Mouse (Mus musculus): ENCODE results near the gene Wnt7b. TPM values are rescaled to one million over a fixed set of nuclear protein-coding genes. Genes with fewer than 3 reads are reported as not detected.

Gene Wnt7b
- total RNA-seq, 1 experiment: 11.2 TPM

GRCm38 (mm10) chr15:85507370-85508014 is 74.8 kb downstream of the Wnt7b start:
- no peaks in the 10 kb centered on the region for H3K9me3 ChIP-seq (ENCODE audit: control insufficient read depth, insufficient read depth, low read depth, low read length)
- no peak for DNase-seq (ENCODE audit: low read depth, low spot score)
- TF ChIP-seq ZC3H11A (IDR thresholded peaks at IDR 0.05; ENCODE audit: borderline replicate concordance, low read depth, low read length) (no peak), ZNF384 (IDR thresholded peaks at IDR 0.05; ENCODE audit: low read depth, low read length) (no peak), CHD2 (IDR thresholded peaks at IDR 0.05; ENCODE audit: low read depth, low read length) (no peak), MAFK (IDR thresholded peaks at IDR 0.05; ENCODE audit: insufficient read depth, low read depth, low read length) (no peak), HCFC1 (IDR thresholded peaks at IDR 0.05; ENCODE audit: borderline replicate concordance, insufficient read depth, low read length) (no peak)
- H3K9ac ChIP-seq (ENCODE audit: insufficient read depth, low read depth, low read length, poor library complexity, severe bottlenecking): peak overlapping the region; percentile 12; the same call in 1 of the 2 replicates
- H3K4me1 ChIP-seq (ENCODE audit: control insufficient read depth in 2 of 2, insufficient read depth in 2 of 2, low read length in 2 of 2, poor library complexity in 1 of 2): peaks cover 0 to 2% of the 10 kb centered on the region in 2 experiments; a peak in 1 of 4 replicates
- in situ Hi-C loops (cut with MboI; ENCODE audit: low sequenced_read_pairs in 2 of 2, unreplicated experiment in 2 of 2): no loop called here
- no peak overlapping the region for H3K27ac ChIP-seq (ENCODE audit: insufficient read depth, low read depth, low read length, poor library complexity, severe bottlenecking)
- H3K36me3 ChIP-seq (ENCODE audit: control insufficient read depth, insufficient read depth, low read length, poor library complexity, severe bottlenecking): no peaks in the 10 kb centered on the region
- H3K4me3 ChIP-seq (ENCODE audit: insufficient read depth in 1 of 2, low read depth in 1 of 2, low read length in 2 of 2, poor library complexity in 1 of 2, severe bottlenecking in 1 of 2): peak overlapping the region; percentile 42 to 51

GRCm38 (mm10) chr15:85506680-85507079 is 75.6 kb downstream of the Wnt7b start:
- peaks cover 0 to 2% of the 10 kb centered on the region in 2 experiments; a peak in 1 of 4 replicates for H3K4me1 ChIP-seq (ENCODE audit: control insufficient read depth in 2 of 2, insufficient read depth in 2 of 2, low read length in 2 of 2, poor library complexity in 1 of 2)
- H3K9me3 ChIP-seq (ENCODE audit: control insufficient read depth, insufficient read depth, low read depth, low read length): no peaks in the 10 kb centered on the region
- no peaks in the 10 kb centered on the region for H3K36me3 ChIP-seq (ENCODE audit: control insufficient read depth, insufficient read depth, low read length, poor library complexity, severe bottlenecking)
- TF ChIP-seq CHD2 (IDR thresholded peaks at IDR 0.05; ENCODE audit: low read depth, low read length) (no peak), HCFC1 (IDR thresholded peaks at IDR 0.05; ENCODE audit: borderline replicate concordance, insufficient read depth, low read length) (no peak), MAFK (IDR thresholded peaks at IDR 0.05; ENCODE audit: insufficient read depth, low read depth, low read length) (no peak), ZNF384 (IDR thresholded peaks at IDR 0.05; ENCODE audit: low read depth, low read length) (no peak), ZC3H11A (IDR thresholded peaks at IDR 0.05; ENCODE audit: borderline replicate concordance, low read depth, low read length) (no peak)
- no peak overlapping the region for H3K9ac ChIP-seq (ENCODE audit: insufficient read depth, low read depth, low read length, poor library complexity, severe bottlenecking)
- in situ Hi-C loops (cut with MboI; ENCODE audit: low sequenced_read_pairs in 2 of 2, unreplicated experiment in 2 of 2): no loop called here
- no peak overlapping the region for H3K4me3 ChIP-seq (ENCODE audit: insufficient read depth in 1 of 2, low read depth in 1 of 2, low read length in 2 of 2, poor library complexity in 1 of 2, severe bottlenecking in 1 of 2)
- H3K27ac ChIP-seq (ENCODE audit: insufficient read depth, low read depth, low read length, poor library complexity, severe bottlenecking): no peak overlapping the region
- DNase-seq (ENCODE audit: low read depth, low spot score): no peak

- Histone ChIP-seq H3K9me3 (ENCODE audit: control insufficient read depth, insufficient read depth, low read depth, low read length) (no peaks in the 10 kb centered on the region), H3K36me3 (ENCODE audit: control insufficient read depth, insufficient read depth, low read length, poor library complexity, severe bottlenecking) (no peaks in the 10 kb centered on the region), H3K4me3 (ENCODE audit: insufficient read depth in 1 of 2, low read depth in 1 of 2, low read length in 2 of 2, poor library complexity in 1 of 2, severe bottlenecking in 1 of 2) (no peak overlapping the region), H3K4me1 (ENCODE audit: control insufficient read depth in 2 of 2, insufficient read depth in 2 of 2, low read length in 2 of 2, poor library complexity in 1 of 2) (peaks cover 0 to 2% of the 10 kb centered on the region in 2 experiments; a peak in 1 of 4 replicates), H3K27ac (ENCODE audit: insufficient read depth, low read depth, low read length, poor library complexity, severe bottlenecking) (no peak overlapping the region), H3K9ac (ENCODE audit: insufficient read depth, low read depth, low read length, poor library complexity, severe bottlenecking) (no peak overlapping the region)
- no peak for TF ChIP-seq HCFC1 (IDR thresholded peaks at IDR 0.05; ENCODE audit: borderline replicate concordance, insufficient read depth, low read length)
- TF ChIP-seq MAFK (IDR thresholded peaks at IDR 0.05; ENCODE audit: insufficient read depth, low read depth, low read length): no peak
- TF ChIP-seq CHD2 (IDR thresholded peaks at IDR 0.05; ENCODE audit: low read depth, low read length): no peak
- no peak for TF ChIP-seq ZNF384 (IDR thresholded peaks at IDR 0.05; ENCODE audit: low read depth, low read length)
- no peak for TF ChIP-seq ZC3H11A (IDR thresholded peaks at IDR 0.05; ENCODE audit: borderline replicate concordance, low read depth, low read length)
- no peak for DNase-seq (ENCODE audit: low read depth, low spot score)
- in situ Hi-C loops (cut with MboI; ENCODE audit: low sequenced_read_pairs in 2 of 2, unreplicated experiment in 2 of 2): no loop called here
These were observed 77.0 kb downstream of the Wnt7b start for GRCm38 (mm10) chr15:85505118-85505925.

GRCm38 (mm10) chr15:85503127-85503526 is 79.1 kb downstream of the Wnt7b start, which contains the start of gene 7530416G11Rik:
TSS of gene 7530416G11Rik (minus strand) at chr15:85503227.
- Histone ChIP-seq H3K36me3 (ENCODE audit: control insufficient read depth, insufficient read depth, low read length, poor library complexity, severe bottlenecking) (no peaks in the 10 kb centered on the region), H3K4me1 (ENCODE audit: control insufficient read depth in 2 of 2, insufficient read depth in 2 of 2, low read length in 2 of 2, poor library complexity in 1 of 2) (peaks cover 0 to 2% of the 10 kb centered on the region in 2 experiments; a peak in 1 of 4 replicates), H3K9me3 (ENCODE audit: control insufficient read depth, insufficient read depth, low read depth, low read length) (no peaks in the 10 kb centered on the region), H3K9ac (ENCODE audit: insufficient read depth, low read depth, low read length, poor library complexity, severe bottlenecking) (no peak within 1 kb of the TSS), H3K4me3 (ENCODE audit: insufficient read depth in 1 of 2, low read depth in 1 of 2, low read length in 2 of 2, poor library complexity in 1 of 2, severe bottlenecking in 1 of 2) (no peak within 1 kb of the TSS), H3K27ac (ENCODE audit: insufficient read depth, low read depth, low read length, poor library complexity, severe bottlenecking) (no peak within 1 kb of the TSS; the same call in 1 of the 2 replicates)
- TF ChIP-seq ZC3H11A (IDR thresholded peaks at IDR 0.05; ENCODE audit: borderline replicate concordance, low read depth, low read length) (no peak), CHD2 (IDR thresholded peaks at IDR 0.05; ENCODE audit: low read depth, low read length) (no peak), ZNF384 (IDR thresholded peaks at IDR 0.05; ENCODE audit: low read depth, low read length) (no peak), MAFK (IDR thresholded peaks at IDR 0.05; ENCODE audit: insufficient read depth, low read depth, low read length) (no peak), HCFC1 (IDR thresholded peaks at IDR 0.05; ENCODE audit: borderline replicate concordance, insufficient read depth, low read length) (no peak)
- DNase-seq (ENCODE audit: low read depth, low spot score): no peak
- in situ Hi-C loops (cut with MboI; ENCODE audit: low sequenced_read_pairs in 2 of 2, unreplicated experiment in 2 of 2): no loop called here
